Mouse (Mus musculus): ENCODE results near the gene Ddah2.
"Not testable (repeated sequence)": the region's sequence is repeated elsewhere in the genome, so short reads cannot be mapped to it uniquely, and the experiment has no call there.

Ddah2 gene

DNA sequence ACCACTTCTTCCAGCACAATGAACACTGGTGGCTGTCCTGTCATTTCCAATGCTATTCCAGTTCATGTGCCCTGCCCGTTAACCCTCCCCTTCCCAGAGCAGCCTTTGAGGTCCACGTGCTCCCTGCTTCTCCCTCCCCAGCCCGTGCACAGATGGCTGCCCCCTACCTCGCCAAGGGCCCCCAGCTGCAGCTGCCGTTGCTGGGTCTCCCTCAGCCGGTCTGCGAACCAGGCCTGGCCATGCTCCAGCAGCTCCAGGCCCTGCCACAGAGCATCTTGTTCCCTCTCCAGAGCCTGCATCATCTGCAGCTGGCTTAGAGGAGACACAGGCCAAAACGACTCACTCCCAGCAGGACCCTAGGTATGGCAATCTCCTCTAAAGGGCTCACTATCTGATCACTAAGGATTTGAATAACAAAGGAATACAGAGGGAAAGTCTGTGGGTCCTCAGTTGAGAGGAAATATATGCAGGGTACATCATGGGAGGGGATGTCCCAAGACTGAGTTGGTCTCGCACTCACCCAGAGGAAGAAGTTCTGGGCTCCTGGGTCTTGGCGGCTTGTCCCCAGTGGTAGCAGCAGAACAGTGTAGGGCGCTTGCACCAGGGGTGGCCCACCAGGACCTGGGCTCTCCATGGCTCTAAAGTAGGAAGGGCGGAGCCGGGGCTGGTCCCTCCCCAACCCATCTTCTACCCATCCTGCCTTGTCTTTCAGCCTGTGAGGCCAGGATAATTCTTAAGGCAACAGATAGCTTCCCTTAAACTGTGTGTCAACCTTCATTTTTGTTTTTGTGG lies 31.4 kb upstream of the Ddah2 start, which contains the start of gene Sapcd1:
Gene Sapcd1, minus strand, starts transcription at position 740 of the 792 bp plus-strand sequence.
- DNase-seq (ENCODE audit: extremely low read depth, low read depth, low spot score) = no peak

DNA sequence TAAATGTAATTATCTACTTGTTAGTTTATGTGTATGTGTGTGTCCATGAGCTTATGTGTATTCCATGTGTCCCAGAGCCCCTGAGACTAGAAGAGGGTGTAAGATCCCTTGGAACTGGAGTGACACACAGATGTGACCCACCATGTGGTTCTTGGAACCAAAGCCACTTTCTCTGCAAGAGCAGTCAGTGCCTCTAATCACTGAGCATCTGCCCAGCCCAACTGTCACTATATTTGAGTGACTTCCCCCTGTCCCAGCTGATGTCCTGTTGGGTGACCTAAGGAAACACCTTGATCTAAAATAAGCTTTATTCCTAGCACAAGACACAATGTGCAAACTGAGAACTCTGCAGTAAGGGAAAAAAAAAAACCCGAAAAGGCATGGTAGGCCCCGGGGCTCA lies 30.5 kb upstream of the Ddah2 start:
- DNase-seq (ENCODE audit: extremely low read depth, low read depth, low spot score) = no peak

DNA sequence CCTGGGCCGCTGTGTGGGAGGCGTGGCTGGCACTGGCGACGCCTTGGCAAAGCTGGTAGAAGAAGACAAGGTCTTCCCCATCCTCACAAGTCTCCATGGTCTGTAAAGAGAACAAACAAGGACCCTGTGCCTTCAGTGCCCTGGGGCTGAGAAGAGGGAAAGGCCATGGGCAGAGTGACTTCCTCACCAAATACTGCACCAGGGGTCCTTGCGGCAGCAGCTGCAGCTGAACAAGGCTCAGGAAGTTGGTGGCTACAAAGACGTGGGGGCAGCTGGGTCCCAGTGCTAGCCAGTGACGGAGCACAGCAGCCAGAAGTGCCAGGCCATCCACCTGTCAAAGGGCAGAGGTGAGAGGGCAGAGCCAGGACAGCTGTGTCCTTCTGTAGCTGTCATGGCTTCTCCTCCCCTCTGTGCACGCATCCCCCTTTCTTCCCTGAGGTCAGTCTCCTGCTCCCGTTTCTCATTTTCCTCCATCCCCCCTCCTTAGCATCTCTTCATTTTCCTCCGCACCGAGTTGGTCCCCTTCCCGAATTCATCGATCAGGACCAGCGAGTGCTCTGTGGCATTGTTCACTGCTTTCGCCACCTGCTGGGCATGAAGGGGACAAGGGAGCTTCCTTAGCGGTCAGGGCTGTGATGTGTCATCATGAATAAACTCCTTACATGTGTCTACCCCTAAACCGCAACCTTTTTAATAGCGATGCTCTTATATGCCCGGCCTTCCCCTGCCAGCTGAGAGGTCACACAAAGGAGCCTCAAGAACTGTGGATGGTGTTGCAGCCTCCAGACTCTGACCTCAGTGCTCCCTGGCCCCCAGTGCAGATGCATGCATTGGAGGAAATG lies 28.9 kb upstream of the Ddah2 start:
- DNase-seq (ENCODE audit: extremely low read depth, low read depth, low spot score) = no peak

DNA sequence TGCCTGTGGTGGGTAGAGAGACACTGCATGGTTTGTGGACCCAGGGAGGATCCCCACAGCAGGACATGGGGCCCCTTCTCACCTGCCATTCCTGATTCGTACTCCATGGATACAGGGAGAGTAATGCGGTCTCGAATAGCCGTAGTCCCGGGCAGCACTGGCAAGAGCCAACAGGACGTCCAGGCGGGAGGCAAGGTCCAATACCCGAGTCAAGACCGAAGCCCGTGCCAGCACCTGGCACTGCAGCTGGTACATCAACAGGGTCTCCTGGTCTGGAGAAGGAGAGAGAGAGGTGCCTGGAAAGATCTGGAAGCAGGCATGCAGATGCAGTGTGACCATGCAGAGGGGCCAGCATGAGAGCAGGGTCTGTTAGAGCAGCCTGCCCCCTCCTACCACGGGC lies 27.6 kb upstream of the Ddah2 start:
- no peak for DNase-seq (ENCODE audit: extremely low read depth, low read depth, low spot score)

DNA sequence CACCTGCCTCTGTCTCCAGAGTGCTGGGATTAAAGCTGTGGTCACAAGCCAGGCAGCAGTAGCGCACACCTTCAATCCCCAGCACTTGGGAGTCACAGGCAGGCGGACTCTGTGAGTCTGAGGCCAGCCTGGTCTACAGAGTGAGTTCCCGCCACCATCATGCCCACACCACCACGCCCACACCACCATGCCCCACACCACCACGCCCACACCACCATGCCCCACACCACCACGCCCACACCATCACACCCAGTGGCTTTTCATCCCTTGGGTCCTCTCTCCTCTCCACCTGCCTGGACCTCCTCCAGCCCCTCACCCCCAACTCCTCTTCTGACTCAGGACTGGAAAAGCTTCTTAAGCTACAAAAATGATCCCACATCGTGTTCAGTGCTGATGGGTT lies 27.0 kb upstream of the Ddah2 start:
- DNase-seq (ENCODE audit: extremely low read depth, low read depth, low spot score) = no peak

DNA sequence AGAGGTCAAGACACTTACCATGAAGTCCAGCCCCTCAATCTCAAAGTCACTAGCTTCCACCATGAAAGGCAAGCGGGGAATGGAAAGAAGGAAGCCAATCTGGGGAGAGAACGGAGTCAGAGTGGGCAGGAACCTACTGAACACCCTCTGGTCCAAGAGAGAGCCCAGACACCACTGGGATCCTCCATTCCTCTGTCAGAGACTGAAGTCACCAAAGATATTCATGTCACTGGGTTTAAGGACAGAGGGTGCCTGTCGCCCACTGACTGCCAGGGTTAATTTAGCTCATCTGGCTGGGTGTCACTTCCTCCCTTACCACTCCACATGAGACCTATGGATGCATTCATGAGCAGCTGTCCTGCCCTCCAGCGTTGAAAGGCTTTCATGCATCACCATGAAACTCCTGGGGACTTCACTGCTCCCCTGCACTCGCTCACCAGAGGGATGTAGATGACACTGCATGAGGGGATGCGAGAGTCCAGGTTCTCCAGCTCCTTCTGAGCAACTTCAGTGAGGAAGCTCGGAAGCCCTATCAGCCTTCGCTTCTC lies 26.4 kb upstream of the Ddah2 start:
- DNase-seq (ENCODE audit: extremely low read depth, low read depth, low spot score) = no peak

DNA sequence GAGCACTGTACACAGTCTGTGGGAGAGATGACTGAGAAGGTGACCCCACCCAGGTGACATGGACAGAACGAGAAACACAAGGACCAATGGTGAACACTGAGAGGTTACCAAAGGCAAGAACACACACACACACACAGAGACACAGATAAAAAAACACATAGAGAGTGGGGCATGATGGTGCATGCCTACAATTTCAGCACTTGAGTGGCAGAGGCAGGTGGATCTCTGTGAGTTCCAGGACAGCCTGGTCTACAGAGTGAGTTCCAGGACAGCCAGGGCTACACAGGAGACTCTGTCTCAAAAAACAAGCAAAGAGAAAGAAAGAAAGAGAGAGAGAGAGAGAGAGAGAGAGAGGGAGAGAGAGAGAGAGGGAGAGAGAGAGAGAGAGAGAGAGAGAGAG lies 25.1 kb upstream of the Ddah2 start:
- DNase-seq (ENCODE audit: extremely low read depth, low read depth, low spot score) = not testable (repeated sequence)

DNA sequence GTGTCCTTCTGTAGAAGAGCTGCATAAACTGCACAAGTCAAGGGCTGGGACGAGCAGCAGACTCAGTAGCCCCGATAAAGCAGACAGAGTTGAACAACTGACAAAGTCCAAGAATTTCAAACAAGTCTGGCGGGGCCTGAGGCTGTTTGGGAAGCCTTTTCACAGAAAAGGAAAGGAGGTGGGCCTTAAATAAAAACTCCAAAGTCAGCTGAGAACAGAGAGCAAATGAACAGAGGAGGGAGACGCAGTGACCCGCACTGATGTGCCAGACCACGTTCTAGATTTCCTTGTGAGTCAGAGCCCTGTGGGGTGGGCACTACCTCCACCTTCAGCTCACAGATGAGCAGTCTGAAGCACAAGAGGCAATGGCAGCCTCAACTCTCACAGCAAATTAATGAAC lies 23.9 kb upstream of the Ddah2 start:
- DNase-seq (ENCODE audit: extremely low read depth, low read depth, low spot score) = no peak

DNA sequence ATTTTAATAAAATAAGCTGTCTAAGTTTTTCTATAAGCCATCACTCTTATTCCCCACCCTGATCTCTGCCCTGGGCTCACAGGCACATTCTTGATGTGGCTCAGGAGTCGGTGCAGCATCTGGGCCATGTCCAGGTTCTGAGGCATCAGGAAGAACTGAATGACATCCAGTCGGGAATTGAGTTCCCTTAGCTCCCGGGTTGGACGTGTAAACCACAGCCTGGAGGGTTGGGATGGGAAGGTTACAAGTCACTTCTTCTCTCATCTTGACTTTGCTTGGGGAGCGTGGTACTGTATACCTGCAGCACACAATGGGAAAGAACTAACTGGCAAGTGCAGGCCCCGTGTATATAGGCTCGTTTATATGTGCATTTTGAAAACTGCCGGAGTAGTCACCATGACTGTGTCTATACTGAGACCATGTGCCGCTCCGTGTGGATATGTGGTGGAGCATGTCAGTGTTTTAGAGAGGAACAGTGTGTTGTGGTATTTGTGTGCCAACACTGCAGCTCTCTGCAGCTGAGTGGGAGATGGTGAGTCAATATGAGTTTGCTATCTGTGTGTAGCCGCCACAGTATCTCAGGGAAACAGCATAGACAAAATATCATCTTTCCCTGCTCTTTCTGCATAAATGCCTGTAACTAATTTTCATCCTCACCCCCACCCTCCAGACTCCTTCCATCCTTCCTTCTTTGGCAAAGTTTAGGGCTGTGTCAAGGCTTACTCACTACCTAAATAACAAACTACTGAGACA lies 19.5 kb upstream of the Ddah2 start:
- no peak for DNase-seq (ENCODE audit: extremely low read depth, low read depth, low spot score)

DNA sequence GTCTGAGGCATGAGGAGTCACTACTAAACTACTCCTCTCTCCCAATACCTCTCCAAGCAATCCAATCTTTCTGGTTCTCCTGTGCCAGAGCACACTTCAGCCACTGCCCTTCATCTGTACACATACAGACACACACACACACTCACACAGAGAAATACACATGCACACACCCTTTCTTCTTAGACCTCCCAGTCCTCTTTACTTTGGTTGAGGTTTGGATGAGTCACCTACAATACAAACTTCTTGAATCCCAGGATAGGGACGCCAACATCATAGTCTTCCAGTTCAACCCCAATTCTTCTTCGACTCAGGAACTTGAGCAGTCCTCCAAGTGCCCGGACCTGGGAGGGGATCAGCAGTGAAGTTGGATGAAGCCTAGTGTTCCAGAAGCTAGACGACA lies 15.0 kb upstream of the Ddah2 start:
- DNase-seq (ENCODE audit: extremely low read depth, low read depth, low spot score) = no peak

DNA sequence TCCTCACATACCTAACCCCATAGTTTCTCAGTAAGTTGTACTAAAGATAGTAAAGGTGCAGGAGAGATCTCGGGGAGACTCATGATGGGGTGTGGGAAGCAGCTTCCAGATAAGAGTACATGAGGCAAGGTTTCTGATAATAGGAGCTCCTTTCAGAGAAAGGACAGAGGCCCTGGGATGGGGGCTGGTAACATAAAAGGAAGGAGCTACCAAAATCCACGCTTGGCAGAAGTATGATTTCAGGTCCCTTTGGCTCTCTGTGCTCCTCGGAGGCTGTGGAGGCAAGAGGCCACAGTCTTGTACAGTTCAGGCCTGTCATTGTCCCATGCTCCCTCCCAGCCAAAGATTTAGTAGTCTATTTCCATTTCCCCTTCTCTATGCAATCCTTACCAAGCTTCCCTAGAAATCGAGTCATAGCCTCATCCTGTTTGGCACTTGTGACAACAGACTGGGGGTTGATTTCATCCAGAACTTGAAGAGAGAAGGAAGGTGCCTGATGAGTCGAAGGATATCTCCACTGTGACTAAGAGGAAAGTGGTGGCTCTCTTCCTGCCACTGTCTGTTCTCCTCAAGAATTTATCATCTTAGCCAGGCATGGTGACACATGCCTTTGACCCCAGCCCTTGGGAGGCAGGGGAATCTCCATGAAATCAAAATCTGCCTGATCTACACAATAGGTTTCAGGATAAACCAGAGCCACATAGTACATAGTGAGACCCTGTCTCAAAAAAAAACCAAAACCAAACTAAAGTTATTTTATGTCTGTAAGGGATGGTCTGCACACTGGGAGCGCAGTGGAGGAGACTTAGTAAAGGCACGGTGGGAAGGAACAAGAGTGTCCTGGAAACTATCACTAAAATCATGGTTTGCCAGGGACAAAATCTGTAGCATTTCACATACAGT lies 13.7 kb upstream of the Ddah2 start:
- no peak for DNase-seq (ENCODE audit: extremely low read depth, low read depth, low spot score)

DNA sequence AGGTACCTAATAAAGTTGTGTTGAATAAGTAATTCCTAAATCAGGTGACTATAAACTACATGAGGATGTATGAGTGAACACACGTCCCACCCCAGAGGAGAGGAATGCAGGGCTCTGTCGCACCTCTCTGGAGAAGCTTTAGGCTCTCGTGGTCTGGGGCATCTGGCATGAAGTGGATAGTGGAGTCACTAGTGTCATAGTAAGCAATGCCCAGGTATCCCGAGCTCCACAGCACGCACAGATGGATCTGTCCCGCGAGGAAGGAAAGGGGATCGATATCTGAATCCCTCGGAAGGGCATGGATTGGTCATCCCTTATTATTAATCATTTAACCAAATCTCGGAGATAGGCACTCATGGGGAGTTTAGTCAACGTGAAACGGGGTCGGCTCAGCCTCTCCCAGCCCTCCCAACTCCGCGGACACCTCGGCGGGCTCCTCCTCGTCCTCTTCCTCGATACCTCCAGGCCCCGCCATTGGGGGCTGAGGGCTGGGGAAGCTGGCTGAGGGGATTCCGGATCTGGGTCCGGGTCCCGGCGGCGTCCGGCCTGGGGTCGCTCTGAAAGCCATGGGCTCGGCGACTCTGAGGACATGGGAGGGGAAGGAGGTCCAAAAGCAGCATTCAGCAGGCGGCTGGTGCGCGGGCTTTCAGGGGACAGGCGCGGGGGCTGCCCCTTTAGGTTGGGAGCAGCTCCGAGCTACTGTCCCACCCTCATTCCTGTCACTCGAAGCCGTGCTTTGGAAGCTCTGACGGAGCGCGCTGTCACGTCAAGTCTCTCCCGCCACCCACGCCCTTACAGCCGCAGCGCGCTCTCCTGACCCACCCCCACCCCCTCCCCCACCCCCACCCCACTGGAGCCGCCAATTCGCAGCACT lies 12.8 kb upstream of the Ddah2 start:
- DNase-seq (ENCODE audit: extremely low read depth, low read depth, low spot score) = no peak

DNA sequence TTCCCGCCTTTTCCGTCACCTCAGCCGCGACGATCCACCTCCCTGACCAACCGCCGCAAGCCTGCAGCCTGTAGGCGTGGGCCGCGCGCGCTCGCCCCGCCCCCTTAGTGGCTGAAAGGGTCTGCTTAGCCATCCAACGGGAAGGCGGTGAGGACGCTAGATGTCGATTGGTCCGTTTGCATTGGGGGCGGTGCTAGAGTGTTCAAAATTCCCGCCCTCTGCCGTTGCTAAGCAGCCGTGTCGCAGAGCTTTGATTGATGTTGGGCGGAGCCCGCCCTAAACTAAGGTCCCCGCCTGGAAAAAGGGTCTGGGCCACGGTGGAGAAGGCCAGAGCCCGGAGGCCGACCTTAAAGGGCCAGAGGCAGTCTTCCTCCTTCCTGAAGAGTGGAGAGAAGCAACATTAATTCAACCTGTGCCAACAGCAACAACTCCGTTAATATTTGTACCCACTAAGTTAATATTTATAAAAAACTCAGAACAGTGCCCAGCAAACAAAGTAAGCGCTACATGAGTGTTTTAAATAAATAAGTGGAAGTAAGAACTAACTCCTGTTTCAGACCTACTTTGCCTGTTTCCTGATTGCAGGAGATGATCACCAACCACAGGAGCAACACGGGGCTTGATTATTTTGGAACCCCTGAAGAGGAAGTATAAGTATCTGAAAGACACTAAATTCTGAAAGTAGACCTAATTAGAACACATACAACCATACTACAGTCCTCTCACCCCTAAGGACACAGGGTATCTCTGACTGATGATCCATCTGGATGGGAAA lies 12.0 kb upstream of the Ddah2 start, which contains the start of gene Msh5:
Gene Msh5, minus strand, starts transcription at position 65 of the 775 bp plus-strand sequence.
- DNase-seq (ENCODE audit: extremely low read depth, low read depth, low spot score) = peak; percentile 69

DNA sequence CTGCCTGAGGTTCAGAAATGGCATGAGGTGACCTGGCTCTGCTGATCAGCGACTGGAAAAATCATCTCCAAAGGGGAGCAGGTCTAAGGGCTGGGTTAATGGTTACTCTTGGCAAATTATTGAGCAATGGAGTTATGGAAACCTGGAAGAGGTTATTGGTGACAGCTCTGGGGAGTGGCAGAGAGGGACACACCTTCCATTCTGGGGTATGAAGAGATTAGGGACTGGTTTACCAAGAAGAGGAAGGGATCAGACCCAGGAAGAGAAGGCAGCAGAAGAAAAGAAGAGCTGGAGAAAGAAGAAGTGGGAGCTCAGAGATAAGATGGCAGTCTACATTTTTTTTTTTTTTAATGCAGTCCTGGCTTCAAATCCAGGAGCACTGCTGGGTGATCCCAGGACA lies 11.1 kb upstream of the Ddah2 start:
- DNase-seq (ENCODE audit: extremely low read depth, low read depth, low spot score) = no peak

DNA sequence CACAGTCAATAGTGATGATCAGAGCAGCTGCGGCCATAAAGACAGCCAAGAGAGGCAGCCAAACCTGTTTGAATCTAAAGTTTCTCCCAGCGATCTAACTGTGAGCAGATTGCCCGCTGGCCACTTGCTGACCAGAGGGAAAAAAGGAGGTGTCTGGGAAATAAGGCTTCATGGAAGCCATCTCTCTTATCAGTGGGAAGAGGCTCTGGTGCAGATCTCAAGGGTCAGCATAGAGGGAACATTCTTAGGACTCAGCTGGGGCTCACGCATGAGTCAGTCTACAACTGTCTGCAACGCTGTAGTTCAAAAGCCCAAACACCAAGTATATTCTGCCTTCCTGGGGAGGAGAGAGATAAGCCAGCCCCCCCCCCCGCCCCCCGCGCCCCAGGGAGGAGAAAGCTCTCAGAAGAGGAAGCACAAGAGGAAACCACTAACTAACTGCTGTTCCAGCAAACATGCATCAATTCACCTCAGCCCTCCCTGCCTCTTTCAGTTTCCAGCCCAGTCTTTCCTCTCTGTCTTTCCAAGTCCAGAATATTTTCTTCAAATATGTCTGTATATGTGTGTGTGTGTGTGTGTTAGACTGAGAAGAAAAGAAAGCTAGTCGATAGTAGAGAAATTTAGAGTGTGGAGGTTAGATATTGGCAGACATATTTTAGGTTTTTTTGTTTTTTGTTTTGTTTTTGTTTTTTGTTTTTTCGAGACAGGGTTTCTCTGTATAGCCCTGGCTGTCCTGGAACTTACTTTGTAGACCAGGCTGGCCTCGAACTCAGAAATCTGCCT lies 10.5 kb upstream of the Ddah2 start:
- DNase-seq (ENCODE audit: extremely low read depth, low read depth, low spot score) = no peak

DNA sequence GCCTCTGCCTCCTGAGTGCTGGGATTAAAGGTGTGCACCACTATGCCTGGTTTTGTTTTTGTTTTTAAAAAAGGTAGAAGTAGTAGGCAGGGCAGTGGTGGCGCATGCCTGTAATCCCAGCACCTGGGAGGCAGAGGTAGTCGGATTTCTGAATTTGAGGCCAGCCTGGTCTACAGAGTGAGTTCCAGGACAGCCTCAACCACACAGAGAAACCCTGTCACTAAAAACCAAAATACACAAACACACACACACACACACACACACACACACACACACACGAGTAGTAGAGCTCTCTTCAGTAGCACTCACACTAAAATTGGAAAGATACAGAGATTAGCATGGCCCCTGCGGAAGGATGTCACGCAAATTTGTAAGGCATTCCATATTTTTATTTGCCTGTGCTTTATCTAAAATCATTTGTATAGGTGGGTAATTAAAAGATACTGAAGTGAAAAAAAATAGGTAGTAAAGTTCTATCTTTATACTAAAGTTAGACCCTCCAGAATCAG lies 9.8 kb upstream of the Ddah2 start:
- no peak for DNase-seq (ENCODE audit: extremely low read depth, low read depth, low spot score)

DNA sequence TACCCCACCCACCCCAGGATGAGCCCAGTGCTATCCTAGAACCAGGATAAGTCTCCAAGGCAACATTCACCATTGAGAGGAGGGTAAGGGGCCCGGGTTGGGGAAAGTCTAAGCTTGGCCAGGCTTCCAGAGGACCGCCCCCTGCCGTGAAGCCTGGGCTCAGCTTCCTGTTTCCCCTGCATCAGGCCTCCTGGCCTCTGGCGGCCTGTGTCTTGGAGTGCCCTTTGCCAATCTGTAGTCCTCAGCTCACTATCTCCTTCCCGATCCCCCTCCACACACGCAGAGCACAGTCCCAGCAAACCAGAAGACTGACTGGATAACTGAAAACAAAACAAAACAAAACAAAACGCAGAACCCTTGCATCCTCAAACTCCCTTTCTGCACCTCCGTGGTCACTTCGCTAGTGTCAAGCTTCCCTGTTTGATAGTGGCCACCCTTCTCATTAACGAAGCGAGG lies 9.2 kb upstream of the Ddah2 start, which contains the start of gene Clic1:
Gene Clic1, plus strand, starts transcription at position 406 of the 456 bp plus-strand sequence.
- no peak for DNase-seq (ENCODE audit: extremely low read depth, low read depth, low spot score)

Measured in fat pad, adult 2 months (tissue).